Mouse (Mus musculus) heart, postnatal 0 days (tissue): ENCODE results near the gene Prm3. TPM values are rescaled to one million over a fixed set of nuclear protein-coding genes. Genes with fewer than 3 reads are reported as not detected.

Source experiments
- ATAC-seq: fragments of 200-750 bp; cut with Nextera tagmentation; 2 replicates; pipeline ENCODE4 v1.8.0; 2017; ENCODE audit warnings: low read depth, moderate number of reproducible peaks, moderate library complexity; ENCODE audit not compliant: insufficient read depth
- DNase-seq: peaks from one replicate; pipeline ENCODE4 v3.0.0-alpha.2; 2016; ENCODE audit warnings: low spot score
- H3K27ac ChIP-seq: fragments of 300-500 bp; sonication (generic); 2 replicates; pipeline ENCODE4 v1.5.1; 2014; ENCODE audit warnings: low read depth, mild to moderate bottlenecking
- H3K27me3 ChIP-seq: fragments of 300-500 bp; sonication (generic); 2 replicates; pipeline ENCODE4 v1.6.1; 2014; ENCODE audit warnings: low read length, mixed read lengths; ENCODE audit not compliant: control insufficient read depth, insufficient read depth
- H3K36me3 ChIP-seq: fragments of 300-500 bp; sonication (generic); replicated peaks from 2 replicates; pipeline ENCODE4 v1.6.1; 2014; ENCODE audit warnings: low read length, mixed read lengths; ENCODE audit not compliant: control insufficient read depth, insufficient read depth
- H3K4me1 ChIP-seq: fragments of 300-500 bp; sonication (generic); 2 replicates; pipeline ENCODE4 v1.6.1; 2014; ENCODE audit warnings: antibody characterized with exemption; ENCODE audit not compliant: control insufficient read depth, insufficient read depth
- H3K4me2 ChIP-seq: fragments of 300-500 bp; sonication (generic); 2 replicates; pipeline ENCODE4 v1.6.1; 2014; ENCODE audit warnings: low read depth, mild to moderate bottlenecking, low read length, moderate library complexity
- H3K4me3 ChIP-seq: fragments of 300-500 bp; sonication (generic); 2 replicates; pipeline ENCODE4 v1.5.1; 2014; ENCODE audit warnings: low read depth, low read length
- H3K9ac ChIP-seq: fragments of 300-500 bp; sonication (generic); replicated peaks from 2 replicates; pipeline ENCODE4 v1.6.1; 2014; ENCODE audit warnings: low read depth, low read length, mixed read lengths
- H3K9me3 ChIP-seq: fragments of 300-500 bp; sonication (generic); replicated peaks from 2 replicates; pipeline ENCODE4 v1.6.1; 2016; ENCODE audit warnings: low read length; ENCODE audit not compliant: control insufficient read depth
- CTCF ChIP-seq: IDR thresholded peaks from 2 replicates; pipeline ENCODE4 v1.5.1; 2016; ENCODE audit warnings: antibody characterized with exemption, control low read depth, low read depth
- EP300 ChIP-seq: IDR thresholded peaks from 2 replicates; pipeline ENCODE4 v1.6.1; 2016; ENCODE audit warnings: antibody characterized with exemption, low read depth
- WGBS: fragments of 180-500 bp; shearing (Covaris S2); extraction: QIAGEN DNeasy Blood & Tissue Kit; methylation state at CpG from one replicate; pipeline ENCODE4 v1.1.7; 2014; 5-methylcytosine and 5-hydroxymethylcytosine counted together
- polyA plus RNA-seq: library from polyadenylated mRNA; unstranded; fragments of >200 nt; fragmentation: Nextera tagmentation; extraction: Ambion mirVana; gene quantifications from 2 replicates; pipeline ENCODE4 v1.2.1, GENCODE M21; 2015
- total RNA-seq: library from RNA; depleted of rRNA; stranded (reverse); fragments of >200 nt; gene quantifications from 2 replicates; pipeline ENCODE4 v1.2.3, GENCODE M21; 2014; ENCODE audit warnings: low replicate concordance

Prm3 gene
- total and polyA plus RNA-seq, 2 experiments from 2014 or later, result not detected

DNA sequence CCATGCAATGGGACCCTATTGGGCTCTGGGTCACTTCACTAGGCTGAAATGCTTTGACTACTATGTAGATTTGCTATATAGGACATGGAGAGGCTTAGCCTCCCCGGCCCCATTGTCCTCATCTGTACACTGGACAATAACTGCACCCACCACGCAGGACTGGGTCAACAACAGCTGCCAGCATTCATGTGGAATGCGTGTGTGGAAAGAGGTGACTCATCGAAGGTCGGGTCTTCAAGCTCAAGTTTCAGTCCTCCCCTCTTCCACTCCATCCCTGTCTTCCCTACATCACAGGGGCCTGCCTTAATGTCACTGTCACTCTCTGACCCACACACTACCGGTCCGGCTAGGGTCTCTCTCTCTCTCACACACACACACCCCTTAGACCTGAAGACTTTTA lies 14.4 kb downstream of the Prm3 start:
- 0 out of 2 replicates have a peak, but pooled peaks cover 11% of the 10 kb centered on the region for H3K4me1 ChIP-seq
- H3K4me2 ChIP-seq, result no peak overlapping the region
- no peak for DNase-seq
- H3K27me3 ChIP-seq, result no peaks in the 10 kb centered on the region
- no peak overlapping the region for H3K4me3 ChIP-seq
- 34% methylated on average over 7 of the region's 7 CpGs for WGBS
- no peaks in the 10 kb centered on the region for H3K9me3 ChIP-seq
- ATAC-seq, result no peak
- H3K36me3 ChIP-seq, result no peaks in the 10 kb centered on the region
- TF ChIP-seq EP300, result no peak
- TF ChIP-seq CTCF, result no peak
- H3K9ac ChIP-seq, result no peak overlapping the region
- H3K27ac ChIP-seq, result no peak overlapping the region

- ATAC-seq, result no peak
- Histone ChIP-seq H3K27me3 (no peaks in the 10 kb centered on the region), H3K4me3 (no peak overlapping the region), H3K9ac (no peak overlapping the region), H3K36me3 (no peaks in the 10 kb centered on the region), H3K9me3 (no peaks in the 10 kb centered on the region), H3K27ac (no peak overlapping the region), H3K4me2 (no peak overlapping the region), H3K4me1 (0 out of 2 replicates have a peak, but pooled peaks cover 11% of the 10 kb centered on the region)
- WGBS, result 51% methylated on average over 4 of the region's 4 CpGs
- TF ChIP-seq EP300 (no peak), CTCF (no peak)
- DNase-seq, result no peak
Measured at GRCm38 (mm10) chr16:10774726-10775125, 16.0 kb downstream of the Prm3 start.

DNA sequence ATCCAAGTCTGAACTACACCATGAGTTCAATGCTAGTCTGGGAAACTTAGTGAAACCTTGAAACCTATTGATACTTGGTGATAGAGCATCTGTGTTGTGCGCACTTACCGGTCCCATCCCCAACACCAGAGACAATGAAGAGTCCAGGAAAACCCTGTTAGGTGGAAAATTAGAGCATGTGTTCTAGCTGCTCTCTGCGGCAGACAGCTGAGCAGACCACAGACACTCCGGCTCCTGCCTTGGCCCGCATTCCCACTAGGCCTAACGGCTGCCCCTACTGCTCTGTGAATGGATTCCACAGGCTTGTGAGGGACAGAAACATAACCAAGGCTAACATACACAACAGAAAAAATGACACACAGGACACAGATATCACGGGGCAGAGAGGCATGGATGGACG lies 17.2 kb downstream of the Prm3 start:
- Histone ChIP-seq H3K9ac (no peak overlapping the region), H3K36me3 (no peaks in the 10 kb centered on the region), H3K4me2 (no peak overlapping the region), H3K27me3 (no peaks in the 10 kb centered on the region), H3K4me1 (0 out of 2 replicates have a peak, but pooled peaks cover 11% of the 10 kb centered on the region), H3K27ac (no peak overlapping the region), H3K4me3 (no peak overlapping the region), H3K9me3 (no peaks in the 10 kb centered on the region)
- TF ChIP-seq CTCF (no peak), EP300 (no peak)
- DNase-seq, result no peak
- 81% methylated on average over 8 of the region's 8 CpGs for WGBS
- ATAC-seq, result no peak

DNA sequence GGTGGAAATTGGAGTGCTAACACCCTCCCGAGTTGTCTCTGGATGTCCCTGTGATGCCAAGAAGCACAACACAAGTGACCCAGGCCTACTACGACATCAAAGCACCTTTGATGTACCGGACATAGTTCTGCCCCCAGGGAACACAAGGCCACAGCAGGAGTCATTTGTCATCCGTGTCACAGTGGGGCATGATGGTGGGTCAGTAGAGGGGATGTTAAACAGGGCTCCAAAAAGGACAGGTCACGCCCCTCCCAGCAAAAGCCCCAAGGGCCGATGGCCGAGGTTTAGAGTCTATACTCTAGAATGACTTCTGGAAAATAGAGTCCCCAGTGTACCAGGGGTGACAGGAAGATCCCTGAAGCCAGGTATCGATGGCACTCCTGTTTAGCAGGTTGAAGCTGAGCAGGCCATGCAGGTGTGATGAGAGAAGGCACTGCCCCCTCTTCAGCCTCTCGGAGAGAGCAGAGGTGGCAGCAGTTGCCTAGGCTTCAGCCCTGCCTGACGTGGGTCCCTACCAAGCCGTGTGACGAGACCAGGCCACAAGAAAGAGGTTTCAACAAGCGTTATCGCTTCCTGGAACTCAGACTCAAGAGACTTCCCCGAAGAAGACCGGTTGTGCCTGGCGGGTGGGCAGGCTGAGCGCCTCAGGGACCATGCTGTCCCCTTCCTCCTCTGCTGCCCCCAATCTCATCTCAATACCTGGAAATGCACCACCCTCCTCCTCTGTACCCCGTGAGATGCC lies 18.8 kb downstream of the Prm3 start:
- no peak for DNase-seq
- Histone ChIP-seq H3K36me3 (no peaks in the 10 kb centered on the region), H3K4me3 (no peak overlapping the region), H3K4me1 (no peaks in the 10 kb centered on the region), H3K9ac (no peak overlapping the region), H3K27me3 (0 out of 2 replicates have a peak, but pooled peaks cover 4% of the 10 kb centered on the region), H3K4me2 (no peak overlapping the region), H3K9me3 (no peaks in the 10 kb centered on the region), H3K27ac (no peak overlapping the region)
- no peak for TF ChIP-seq CTCF
- no peak for TF ChIP-seq EP300
- WGBS, result 72% methylated on average over 19 of the region's 19 CpGs
- no peak for ATAC-seq

- Histone ChIP-seq H3K4me2 (no peak overlapping the region), H3K9me3 (no peaks in the 10 kb centered on the region), H3K27ac (no peak overlapping the region), H3K9ac (no peak overlapping the region), H3K4me1 (no peaks in the 10 kb centered on the region), H3K27me3 (0 out of 2 replicates have a peak, but pooled peaks cover 4% of the 10 kb centered on the region), H3K4me3 (no peak overlapping the region), H3K36me3 (no peaks in the 10 kb centered on the region)
- DNase-seq (no peak), ATAC-seq (no peak)
- no peak for TF ChIP-seq EP300
- peak; percentile 11; the same call in 1 of the 2 replicates for TF ChIP-seq CTCF
- 33% methylated on average over 4 of the region's 4 CpGs for WGBS
Measured at GRCm38 (mm10) chr16:10770531-10771325, 20.0 kb downstream of the Prm3 start.
